Mouse (Mus musculus): Measurements from ENCODE around the gene Wbp1. TPM values are rescaled to one million over a fixed set of nuclear protein-coding genes. Genes with fewer than 3 reads are reported as not detected.

Wbp1 gene
- polyA plus RNA-seq, 1 experiment from 2014 or later: 13.1 TPM

GRCm38 (mm10) chr6:83134226-83134625 lies 12.9 kb upstream of the Wbp1 start:
- Histone ChIP-seq H3K4me3 (ENCODE audit: inconsistent target) (no peak overlapping the region), H3K36me3 (ENCODE audit: inconsistent target) (no peaks in the 10 kb centered on the region), H3K79me2 (ENCODE audit: inconsistent target) (no peaks in the 10 kb centered on the region), H3K27ac (no peak overlapping the region)
- 67% methylated on average over 3 of the region's 3 CpGs for WGBS (ENCODE audit: missing documents)

- 78% methylated on average over 9 of the region's 9 CpGs for WGBS (ENCODE audit: missing documents)
- H3K27ac ChIP-seq: peak overlapping the region; percentile 16
- H3K4me3 ChIP-seq (ENCODE audit: inconsistent target): no peak overlapping the region
- no peaks in the 10 kb centered on the region for H3K79me2 ChIP-seq (ENCODE audit: inconsistent target)
- no peaks in the 10 kb centered on the region for H3K36me3 ChIP-seq (ENCODE audit: inconsistent target)
Observed at GRCm38 (mm10) chr6:83132176-83132919, 11.0 kb upstream of the Wbp1 start.

GRCm38 (mm10) chr6:83131469-83132034 lies 10.2 kb upstream of the Wbp1 start:
- no peaks in the 10 kb centered on the region for H3K79me2 ChIP-seq (ENCODE audit: inconsistent target)
- WGBS (ENCODE audit: missing documents): 12% methylated on average over 6 of the region's 6 CpGs
- H3K4me3 ChIP-seq (ENCODE audit: inconsistent target): no peak overlapping the region
- no peaks in the 10 kb centered on the region for H3K36me3 ChIP-seq (ENCODE audit: inconsistent target)
- H3K27ac ChIP-seq: peak overlapping the region; percentile 16

GRCm38 (mm10) chr6:83127419-83127818 lies 6.1 kb upstream of the Wbp1 start:
- Histone ChIP-seq H3K4me3 (ENCODE audit: inconsistent target) (no peak overlapping the region), H3K36me3 (ENCODE audit: inconsistent target) (no peaks in the 10 kb centered on the region), H3K27ac (no peak overlapping the region), H3K79me2 (ENCODE audit: inconsistent target) (peaks cover 8% of the 10 kb centered on the region; the same call in 1 of the 2 replicates)
- WGBS (ENCODE audit: missing documents): 97% methylated on average over 5 of the region's 5 CpGs

GRCm38 (mm10) chr6:83125331-83125730 lies 4.0 kb upstream of the Wbp1 start, which contains the start of gene Ino80b:
Ino80b (minus strand) TSS chr6:83125431.
- Histone ChIP-seq H3K79me2 (ENCODE audit: inconsistent target) (peaks cover 8% of the 10 kb centered on the region; the same call in 1 of the 2 replicates), H3K36me3 (ENCODE audit: inconsistent target) (no peaks in the 10 kb centered on the region), H3K4me3 (ENCODE audit: inconsistent target) (peak within 1 kb of the TSS; percentile 97), H3K27ac (peak within 1 kb of the TSS; percentile 51)
- 43% methylated on average over 5 of the region's 5 CpGs for WGBS (ENCODE audit: missing documents)

- peak overlapping the region; percentile 51 for H3K27ac ChIP-seq
- peak overlapping the region; percentile 97 for H3K4me3 ChIP-seq (ENCODE audit: inconsistent target)
- WGBS (ENCODE audit: missing documents): under 1% methylated on average over 30 of the region's 30 CpGs
- no peaks in the 10 kb centered on the region for H3K36me3 ChIP-seq (ENCODE audit: inconsistent target)
- H3K79me2 ChIP-seq (ENCODE audit: inconsistent target): peaks cover 8% of the 10 kb centered on the region; the same call in 1 of the 2 replicates
Observed at GRCm38 (mm10) chr6:83124851-83125312, 3.5 kb upstream of the Wbp1 start.

- no peak overlapping the region for H3K27ac ChIP-seq
- peaks cover 8% of the 10 kb centered on the region; the same call in 1 of the 2 replicates for H3K79me2 ChIP-seq (ENCODE audit: inconsistent target)
- H3K36me3 ChIP-seq (ENCODE audit: inconsistent target): no peaks in the 10 kb centered on the region
- 99% methylated on average over 5 of the region's 5 CpGs for WGBS (ENCODE audit: missing documents)
- H3K4me3 ChIP-seq (ENCODE audit: inconsistent target): no peak overlapping the region
Observed at GRCm38 (mm10) chr6:83122961-83123360, 1.6 kb upstream of the Wbp1 start.

GRCm38 (mm10) chr6:83121863-83122710 lies 728 bp upstream of the Wbp1 start:
- 7% methylated on average over 50 of the region's 52 CpGs for WGBS (ENCODE audit: missing documents)
- peak overlapping the region; percentile 31 for H3K4me3 ChIP-seq (ENCODE audit: inconsistent target)
- no peaks in the 10 kb centered on the region for H3K36me3 ChIP-seq (ENCODE audit: inconsistent target)
- peaks cover 8% of the 10 kb centered on the region; the same call in 1 of the 2 replicates for H3K79me2 ChIP-seq (ENCODE audit: inconsistent target)
- H3K27ac ChIP-seq: no peak overlapping the region

- H3K79me2 ChIP-seq (ENCODE audit: inconsistent target): peaks cover 19% of the 10 kb centered on the region; the same call in 1 of the 2 replicates
- H3K4me3 ChIP-seq (ENCODE audit: inconsistent target): no peak overlapping the region
- no peaks in the 10 kb centered on the region for H3K36me3 ChIP-seq (ENCODE audit: inconsistent target)
- 31% methylated on average over 7 of the region's 7 CpGs for WGBS (ENCODE audit: missing documents)
- no peak overlapping the region for H3K27ac ChIP-seq
Observed at GRCm38 (mm10) chr6:83119734-83120051, 1.7 kb downstream of the Wbp1 start.

GRCm38 (mm10) chr6:83118825-83119733 lies 2.3 kb downstream of the Wbp1 start:
- Histone ChIP-seq H3K36me3 (ENCODE audit: inconsistent target) (no peaks in the 10 kb centered on the region), H3K4me3 (ENCODE audit: inconsistent target) (no peak overlapping the region), H3K79me2 (ENCODE audit: inconsistent target) (peaks cover 18% of the 10 kb centered on the region; the same call in 1 of the 2 replicates), H3K27ac (no peak overlapping the region)
- WGBS (ENCODE audit: missing documents): 43% methylated on average over 14 of the region's 14 CpGs

GRCm38 (mm10) chr6:83118369-83118768 lies 3.0 kb downstream of the Wbp1 start:
- no peak overlapping the region for H3K4me3 ChIP-seq (ENCODE audit: inconsistent target)
- peaks cover 24% of the 10 kb centered on the region; the same call in 1 of the 2 replicates for H3K79me2 ChIP-seq (ENCODE audit: inconsistent target)
- no peak overlapping the region for H3K27ac ChIP-seq
- no peaks in the 10 kb centered on the region for H3K36me3 ChIP-seq (ENCODE audit: inconsistent target)
- 92% methylated on average over 11 of the region's 11 CpGs for WGBS (ENCODE audit: missing documents)

GRCm38 (mm10) chr6:83117616-83118015 lies 3.7 kb downstream of the Wbp1 start:
- H3K79me2 ChIP-seq (ENCODE audit: inconsistent target): peaks cover 24% of the 10 kb centered on the region; the same call in 1 of the 2 replicates
- no peak overlapping the region for H3K27ac ChIP-seq
- WGBS (ENCODE audit: missing documents): 90% methylated on average over 11 of the region's 13 CpGs
- H3K36me3 ChIP-seq (ENCODE audit: inconsistent target): no peaks in the 10 kb centered on the region
- H3K4me3 ChIP-seq (ENCODE audit: inconsistent target): no peak overlapping the region

- WGBS (ENCODE audit: missing documents): 97% methylated on average over 3 of the region's 4 CpGs
- no peak overlapping the region for H3K27ac ChIP-seq
- H3K36me3 ChIP-seq (ENCODE audit: inconsistent target): no peaks in the 10 kb centered on the region
- no peak overlapping the region for H3K4me3 ChIP-seq (ENCODE audit: inconsistent target)
- peaks cover 24% of the 10 kb centered on the region; the same call in 1 of the 2 replicates for H3K79me2 ChIP-seq (ENCODE audit: inconsistent target)
Observed at GRCm38 (mm10) chr6:83117165-83117438, 4.3 kb downstream of the Wbp1 start.

Measured in macrophage (primary cell).